Mouse (Mus musculus): ENCODE measurements around the gene Sipa1l2.

Gene Sipa1l2

DNA sequence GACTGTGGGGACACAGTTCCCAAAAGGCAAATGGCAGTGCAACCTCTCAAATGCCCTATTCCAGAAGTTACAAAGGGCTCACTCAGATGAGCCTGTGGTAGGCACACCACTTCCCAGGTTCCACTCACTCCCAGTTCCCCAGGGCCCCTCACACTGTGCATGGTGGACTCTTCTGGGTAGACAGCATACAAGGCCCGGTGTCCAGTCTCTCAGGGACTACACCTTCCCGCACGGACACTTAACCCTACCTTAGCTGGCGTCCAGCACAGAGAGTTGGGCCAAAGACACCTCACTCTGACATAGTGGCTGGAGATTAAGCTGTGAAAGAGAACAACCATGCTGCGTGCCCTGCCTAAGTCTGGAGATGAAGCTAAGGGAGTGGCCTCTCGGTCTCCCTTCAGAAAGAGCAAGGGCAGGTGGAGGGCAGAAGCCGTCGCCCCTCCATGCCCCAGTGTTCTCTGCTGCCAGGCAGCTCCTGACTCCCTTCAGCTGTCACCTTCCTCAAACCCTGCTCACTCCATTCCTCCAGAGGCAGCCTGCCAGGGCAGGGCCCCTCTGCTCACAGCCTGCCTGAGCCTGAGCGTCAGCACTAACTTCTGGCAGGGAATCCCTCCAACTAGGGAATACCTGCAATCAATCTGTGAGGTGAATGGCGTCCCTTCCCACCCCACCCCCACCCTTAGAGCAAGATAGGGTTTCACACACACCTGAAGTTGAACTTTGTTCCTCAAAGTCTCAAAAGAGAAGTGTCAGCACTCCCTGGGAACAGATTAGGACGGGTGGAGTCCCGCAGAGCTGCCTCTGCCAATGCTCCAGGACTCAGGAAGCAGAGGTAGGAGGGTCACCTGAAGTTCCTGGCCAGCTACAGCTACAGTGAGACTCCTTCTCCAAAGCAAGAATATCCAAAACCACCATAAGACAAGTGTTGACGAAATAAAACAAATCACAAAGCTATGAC lies 30.3 kb downstream of the Sipa1l2 start:
- TF ChIP-seq POU5F1 (IDR thresholded peaks at IDR 0.05; ENCODE audit: borderline replicate concordance, low read length) (no peak), NANOG (IDR thresholded peaks at IDR 0.05; ENCODE audit: borderline replicate concordance, low read length) (no peak), CTCF (conservative IDR thresholded peaks at IDR 0.05; ENCODE audit: low read length) (no peak)
- Histone ChIP-seq H3K4me3 (replicated peaks; ENCODE audit: low read length) (no peak overlapping the region), H3K9me3 (ENCODE audit: low read length) (no peaks in the 10 kb centered on the region), H3K36me3 (ENCODE audit: insufficient read depth, low read length) (peaks cover 22% of the 10 kb centered on the region), H3K4me1 (replicated peaks; ENCODE audit: low read depth, low read length) (peaks cover 42% of the 10 kb centered on the region), H3K27me3 (ENCODE audit: insufficient read depth, low read length) (no peaks in the 10 kb centered on the region)

DNA sequence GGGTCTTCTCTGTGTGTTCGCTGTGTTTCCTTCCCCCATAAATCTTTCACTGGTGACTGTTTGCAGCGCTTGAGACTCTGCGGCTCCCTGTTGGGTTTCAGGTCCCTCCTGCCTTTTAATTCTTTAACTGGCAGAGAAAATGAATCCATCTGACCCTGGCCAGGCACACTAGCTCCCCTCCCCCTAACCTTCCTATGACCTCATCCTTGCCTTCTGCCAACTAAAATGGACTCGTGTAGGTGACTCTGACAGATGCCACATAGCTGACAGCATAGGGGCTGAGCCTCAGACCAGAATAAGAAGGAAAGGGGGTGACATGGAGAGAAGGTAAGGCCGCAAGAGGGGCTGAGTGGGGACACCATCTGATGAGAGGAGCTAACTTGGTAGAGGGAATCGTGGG lies 31.3 kb downstream of the Sipa1l2 start:
- H3K27me3 ChIP-seq (ENCODE audit: insufficient read depth, low read length): no peaks in the 10 kb centered on the region
- TF ChIP-seq CTCF (conservative IDR thresholded peaks at IDR 0.05; ENCODE audit: low read length) (no peak), NANOG (IDR thresholded peaks at IDR 0.05; ENCODE audit: borderline replicate concordance, low read length) (no peak)

DNA sequence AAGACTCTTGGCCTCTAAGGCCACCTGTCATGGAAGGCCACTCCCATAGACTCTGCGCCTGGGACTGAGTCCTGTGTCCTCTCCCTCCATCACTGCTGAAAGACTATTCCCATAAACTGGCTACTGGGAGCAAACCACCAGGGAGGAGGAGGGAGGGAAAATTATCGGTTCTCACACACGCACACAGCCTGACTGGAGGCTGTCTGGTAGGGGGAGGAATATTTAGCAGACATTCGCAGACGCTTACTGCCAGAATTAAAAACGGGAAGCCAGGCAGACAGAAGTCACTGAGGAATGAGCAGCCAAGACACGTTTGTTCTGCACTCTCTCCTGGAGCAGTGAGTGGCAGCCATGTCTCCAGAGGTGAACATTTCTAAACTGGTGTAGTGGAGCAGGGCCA lies 35.9 kb downstream of the Sipa1l2 start:
- no peak for TF ChIP-seq NANOG (IDR thresholded peaks at IDR 0.05; ENCODE audit: borderline replicate concordance, low read length)
- no peak for TF ChIP-seq POU5F1 (IDR thresholded peaks at IDR 0.05; ENCODE audit: borderline replicate concordance, low read length)
- TF ChIP-seq CTCF (conservative IDR thresholded peaks at IDR 0.05; ENCODE audit: low read length): no peak
- Histone ChIP-seq H3K36me3 (ENCODE audit: insufficient read depth, low read length) (peaks cover 22% of the 10 kb centered on the region), H3K4me1 (replicated peaks; ENCODE audit: low read depth, low read length) (peaks cover 43% of the 10 kb centered on the region)

More for the DNA sequence above, 31.3 kb downstream of the Sipa1l2 start:
- Histone ChIP-seq H3K9me3 (ENCODE audit: low read length) (no peaks in the 10 kb centered on the region), H3K4me1 (replicated peaks; ENCODE audit: low read depth, low read length) (peaks cover 38% of the 10 kb centered on the region), H3K4me3 (replicated peaks; ENCODE audit: low read length) (no peak overlapping the region), H3K36me3 (ENCODE audit: insufficient read depth, low read length) (peaks cover 22% of the 10 kb centered on the region)

DNA sequence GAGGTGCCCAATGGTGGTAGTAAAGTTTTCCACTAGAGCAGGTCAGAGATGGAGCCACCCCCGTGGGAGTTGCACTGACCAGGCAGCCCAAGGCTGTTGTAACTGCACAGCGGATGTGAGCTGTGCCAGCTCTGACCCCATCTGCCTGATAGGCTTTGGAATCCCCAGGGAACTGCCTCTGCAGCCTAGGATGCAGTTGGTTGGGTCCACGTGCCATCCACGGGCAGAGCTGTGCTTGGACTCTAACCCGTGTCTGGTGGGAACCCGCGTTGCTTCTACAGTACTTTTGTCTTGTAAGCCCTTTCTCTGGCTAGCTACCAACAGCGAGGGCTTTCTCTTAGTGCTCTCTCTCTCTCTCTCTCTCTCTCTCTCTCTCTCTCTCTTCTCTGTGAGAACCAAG lies 36.7 kb downstream of the Sipa1l2 start:
- Histone ChIP-seq H3K4me3 (replicated peaks; ENCODE audit: low read length) (no peak overlapping the region), H3K4me1 (replicated peaks; ENCODE audit: low read depth, low read length) (peaks cover 50% of the 10 kb centered on the region), H3K36me3 (ENCODE audit: insufficient read depth, low read length) (peaks cover 22% of the 10 kb centered on the region), H3K9me3 (ENCODE audit: low read length) (no peaks in the 10 kb centered on the region), H3K27me3 (ENCODE audit: insufficient read depth, low read length) (no peaks in the 10 kb centered on the region)
- TF ChIP-seq CTCF (conservative IDR thresholded peaks at IDR 0.05; ENCODE audit: low read length) (no peak), POU5F1 (IDR thresholded peaks at IDR 0.05; ENCODE audit: borderline replicate concordance, low read length) (no peak), NANOG (IDR thresholded peaks at IDR 0.05; ENCODE audit: borderline replicate concordance, low read length) (no peak)

More for the DNA sequence above, 35.9 kb downstream of the Sipa1l2 start:
- Histone ChIP-seq H3K27me3 (ENCODE audit: insufficient read depth, low read length) (no peaks in the 10 kb centered on the region), H3K9me3 (ENCODE audit: low read length) (no peaks in the 10 kb centered on the region), H3K4me3 (replicated peaks; ENCODE audit: low read length) (no peak overlapping the region)

DNA sequence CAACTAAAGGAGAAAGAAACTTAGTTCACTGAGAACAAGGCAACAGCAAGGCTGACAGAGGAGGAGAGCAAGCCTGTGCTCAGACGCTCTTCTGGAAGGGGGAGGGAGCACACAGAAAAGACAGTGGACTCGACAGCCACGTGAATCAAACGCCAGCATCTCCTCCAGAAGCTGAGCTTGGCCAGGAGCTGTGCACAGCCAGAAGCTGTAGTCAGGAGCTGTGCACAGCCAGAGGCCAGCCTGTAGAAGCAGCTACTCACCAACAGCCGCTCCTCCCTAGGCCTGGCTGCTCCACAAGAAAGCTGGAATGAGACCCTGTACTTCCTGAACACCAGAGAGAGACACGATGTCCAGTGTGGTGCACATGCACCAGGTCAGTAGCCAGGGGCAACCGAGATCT lies 37.4 kb downstream of the Sipa1l2 start:
- no peaks in the 10 kb centered on the region for H3K27me3 ChIP-seq (ENCODE audit: insufficient read depth, low read length)
- no peak overlapping the region for H3K4me3 ChIP-seq (replicated peaks; ENCODE audit: low read length)
- no peak for TF ChIP-seq NANOG (IDR thresholded peaks at IDR 0.05; ENCODE audit: borderline replicate concordance, low read length)
- TF ChIP-seq CTCF (conservative IDR thresholded peaks at IDR 0.05; ENCODE audit: low read length): no peak
- TF ChIP-seq POU5F1 (IDR thresholded peaks at IDR 0.05; ENCODE audit: borderline replicate concordance, low read length): no peak
- peaks cover 58% of the 10 kb centered on the region for H3K4me1 ChIP-seq (replicated peaks; ENCODE audit: low read depth, low read length)
- H3K36me3 ChIP-seq (ENCODE audit: insufficient read depth, low read length): peaks cover 17% of the 10 kb centered on the region
- no peaks in the 10 kb centered on the region for H3K9me3 ChIP-seq (ENCODE audit: low read length)

DNA sequence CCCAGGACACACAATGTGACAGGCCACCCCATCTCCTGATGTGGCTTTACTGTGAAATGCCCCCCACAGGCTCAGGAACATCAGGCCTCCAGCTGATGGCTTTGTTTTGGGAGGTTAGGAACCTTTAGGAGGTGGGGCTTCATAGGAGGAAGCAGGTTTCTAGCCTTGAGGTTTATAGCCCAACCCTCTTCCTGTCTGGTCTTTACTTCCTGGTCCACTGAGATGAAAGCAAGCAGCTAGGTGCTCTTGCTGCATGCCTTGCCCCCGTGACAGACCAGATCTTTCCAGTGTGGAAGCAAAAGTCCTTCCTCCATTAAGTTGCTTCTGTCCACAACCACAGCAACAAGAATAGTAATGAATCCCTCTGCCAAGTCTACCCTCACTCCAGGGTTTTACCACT lies 38.0 kb downstream of the Sipa1l2 start:
- Histone ChIP-seq H3K36me3 (ENCODE audit: insufficient read depth, low read length) (peaks cover 12% of the 10 kb centered on the region), H3K27me3 (ENCODE audit: insufficient read depth, low read length) (no peaks in the 10 kb centered on the region), H3K4me3 (replicated peaks; ENCODE audit: low read length) (no peak overlapping the region), H3K9me3 (ENCODE audit: low read length) (no peaks in the 10 kb centered on the region), H3K4me1 (replicated peaks; ENCODE audit: low read depth, low read length) (peaks cover 63% of the 10 kb centered on the region)
- peak; percentile 49; the same call in 1 of the 2 replicates for TF ChIP-seq NANOG (IDR thresholded peaks at IDR 0.05; ENCODE audit: borderline replicate concordance, low read length)
- no peak for TF ChIP-seq CTCF (conservative IDR thresholded peaks at IDR 0.05; ENCODE audit: low read length)

DNA sequence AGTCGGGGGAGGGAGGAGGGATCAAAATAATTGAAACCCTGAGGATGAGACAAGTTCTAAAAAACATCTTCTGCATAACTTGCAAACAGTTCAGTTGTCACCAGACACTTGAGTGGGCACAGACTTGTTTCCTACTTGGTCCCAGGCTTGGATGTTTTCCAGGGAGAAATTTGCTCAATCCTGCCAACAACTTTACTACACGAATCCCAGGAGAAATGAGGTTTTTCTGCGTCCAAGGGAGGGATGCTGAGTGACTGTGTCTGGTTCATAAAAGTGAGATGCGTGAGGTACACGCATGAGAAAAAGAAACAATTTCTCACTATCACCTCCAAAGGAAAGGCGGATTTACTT lies 38.5 kb downstream of the Sipa1l2 start:
- no peak for TF ChIP-seq NANOG (IDR thresholded peaks at IDR 0.05; ENCODE audit: borderline replicate concordance, low read length)
- no peak for TF ChIP-seq CTCF (conservative IDR thresholded peaks at IDR 0.05; ENCODE audit: low read length)
- no peak for TF ChIP-seq POU5F1 (IDR thresholded peaks at IDR 0.05; ENCODE audit: borderline replicate concordance, low read length)
- Histone ChIP-seq H3K36me3 (ENCODE audit: insufficient read depth, low read length) (0 out of 2 replicates have a peak, but pooled peaks cover 7% of the 10 kb centered on the region), H3K4me3 (replicated peaks; ENCODE audit: low read length) (no peak overlapping the region), H3K4me1 (replicated peaks; ENCODE audit: low read depth, low read length) (peaks cover 69% of the 10 kb centered on the region), H3K27me3 (ENCODE audit: insufficient read depth, low read length) (no peaks in the 10 kb centered on the region), H3K9me3 (ENCODE audit: low read length) (no peaks in the 10 kb centered on the region)

DNA sequence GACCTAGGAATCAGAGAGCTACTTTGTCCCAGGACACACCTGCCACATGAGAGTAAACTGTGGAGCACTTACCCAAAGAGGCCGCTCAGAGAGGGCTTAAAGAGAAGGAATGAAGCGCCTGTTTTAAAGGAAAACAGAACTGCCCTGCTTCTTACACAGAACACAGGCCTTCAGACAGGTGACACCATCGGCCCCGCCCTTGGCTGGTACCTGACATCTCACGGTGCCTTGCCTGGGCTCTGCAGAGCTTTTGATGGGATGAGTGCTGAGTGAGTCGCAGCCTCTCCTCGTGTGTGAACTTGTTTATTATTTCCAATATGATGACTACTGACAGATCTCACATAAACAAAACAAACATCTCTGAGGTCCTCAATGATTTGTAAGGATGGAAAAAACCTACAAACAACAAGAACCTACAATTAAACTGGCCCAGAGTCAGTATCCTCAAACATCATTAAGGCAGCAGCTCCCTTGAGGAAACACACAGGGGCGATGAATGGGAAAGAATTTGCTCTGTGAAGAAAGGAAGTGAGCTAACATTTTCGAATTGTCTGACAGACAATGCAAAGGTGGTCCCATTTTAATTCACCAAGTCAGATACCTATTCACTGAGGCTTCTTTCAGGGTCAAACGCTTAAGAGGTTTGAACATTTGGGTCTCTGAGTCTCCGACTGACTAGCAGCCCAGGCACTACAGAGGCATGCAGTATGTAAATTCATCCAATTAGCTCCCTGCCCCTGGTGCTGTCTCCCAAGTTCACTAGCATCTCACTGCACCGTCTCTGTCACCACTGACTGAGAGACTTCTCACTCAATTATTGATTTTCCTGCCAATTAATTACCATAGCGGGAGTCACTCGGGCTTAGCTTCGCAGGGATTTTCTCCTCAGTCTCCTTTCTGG lies 39.2 kb downstream of the Sipa1l2 start:
- TF ChIP-seq NANOG (IDR thresholded peaks at IDR 0.05; ENCODE audit: borderline replicate concordance, low read length) (peak; percentile 61; the same call in 1 of the 2 replicates), POU5F1 (IDR thresholded peaks at IDR 0.05; ENCODE audit: borderline replicate concordance, low read length) (no peak)
- no peaks in the 10 kb centered on the region for H3K27me3 ChIP-seq (ENCODE audit: insufficient read depth, low read length)
- 0 out of 2 replicates have a peak, but pooled peaks cover 5% of the 10 kb centered on the region for H3K36me3 ChIP-seq (ENCODE audit: insufficient read depth, low read length)
- no peak overlapping the region for H3K4me3 ChIP-seq (replicated peaks; ENCODE audit: low read length)
- peaks cover 71% of the 10 kb centered on the region for H3K4me1 ChIP-seq (replicated peaks; ENCODE audit: low read depth, low read length)
- no peaks in the 10 kb centered on the region for H3K9me3 ChIP-seq (ENCODE audit: low read length)
